Mouse (Mus musculus): ENCODE data around the gene H2-T24.
A peak's percentile ranks its signal among the peaks of the same experiment; 100 is the strongest.
"Not testable (repeated sequence)": the region's sequence is repeated elsewhere in the genome, so short reads cannot be mapped to it uniquely, and the experiment has no call there.

Gene H2-T24

GRCm38 (mm10) chr17:36020191-36021073 lies at the start of gene H2-T24:
Gene H2-T24, minus strand, starts transcription at chr17:36020560.
- peak; percentile 97 for DNase-seq (ENCODE audit: low read depth)

DNA sequence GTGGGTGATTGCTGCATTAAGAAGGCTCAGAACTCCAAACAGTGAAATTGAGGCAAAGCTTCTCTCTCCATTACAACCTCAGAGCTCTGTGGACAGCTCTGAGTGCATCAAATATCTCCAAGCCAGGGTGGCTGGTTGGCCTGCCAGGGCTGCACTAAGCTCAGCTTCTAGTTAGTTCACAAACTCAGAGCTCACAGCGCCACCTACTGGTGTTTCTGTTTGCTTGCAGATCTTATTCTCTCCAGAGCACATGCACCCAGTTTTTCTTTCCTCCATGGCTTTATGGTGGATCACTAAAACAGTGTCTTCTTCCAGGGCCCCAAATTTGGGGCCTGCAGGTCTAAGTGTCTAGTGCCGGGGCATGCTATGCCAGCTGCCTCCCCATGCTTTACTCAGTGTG lies 40.5 kb upstream of the H2-T24 start:
- peak; percentile 92 for DNase-seq (ENCODE audit: low read depth)

GRCm38 (mm10) chr17:36058362-36058761 lies 38.0 kb upstream of the H2-T24 start, which contains the start of gene Gm11127:
Gene Gm11127, minus strand, starts transcription at chr17:36058371.
- not testable (repeated sequence) for DNase-seq (ENCODE audit: low read depth)

GRCm38 (mm10) chr17:36057927-36058326 lies 37.6 kb upstream of the H2-T24 start:
- DNase-seq (ENCODE audit: low read depth) = not testable (repeated sequence)

DNA sequence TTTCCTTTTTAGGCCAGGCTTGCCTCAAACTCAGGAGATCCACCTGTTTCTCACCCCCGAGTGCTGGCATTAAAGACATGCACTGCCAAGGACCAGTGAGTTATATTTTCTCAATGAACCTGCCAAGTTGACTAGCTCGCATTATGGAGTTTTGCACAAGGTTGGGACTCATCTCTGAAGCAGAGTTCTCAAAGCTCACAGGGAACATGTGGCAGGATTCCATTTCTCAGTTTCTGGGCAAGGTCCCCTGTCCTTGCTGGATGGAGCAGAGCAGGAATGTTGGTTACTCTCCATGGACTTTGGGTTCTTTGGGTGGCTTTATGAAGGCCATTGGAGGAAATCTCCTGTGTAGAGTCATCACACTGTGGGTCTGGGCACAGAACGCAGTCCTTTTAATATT lies 22.9 kb upstream of the H2-T24 start:
- DNase-seq (ENCODE audit: low read depth) = no peak

DNA sequence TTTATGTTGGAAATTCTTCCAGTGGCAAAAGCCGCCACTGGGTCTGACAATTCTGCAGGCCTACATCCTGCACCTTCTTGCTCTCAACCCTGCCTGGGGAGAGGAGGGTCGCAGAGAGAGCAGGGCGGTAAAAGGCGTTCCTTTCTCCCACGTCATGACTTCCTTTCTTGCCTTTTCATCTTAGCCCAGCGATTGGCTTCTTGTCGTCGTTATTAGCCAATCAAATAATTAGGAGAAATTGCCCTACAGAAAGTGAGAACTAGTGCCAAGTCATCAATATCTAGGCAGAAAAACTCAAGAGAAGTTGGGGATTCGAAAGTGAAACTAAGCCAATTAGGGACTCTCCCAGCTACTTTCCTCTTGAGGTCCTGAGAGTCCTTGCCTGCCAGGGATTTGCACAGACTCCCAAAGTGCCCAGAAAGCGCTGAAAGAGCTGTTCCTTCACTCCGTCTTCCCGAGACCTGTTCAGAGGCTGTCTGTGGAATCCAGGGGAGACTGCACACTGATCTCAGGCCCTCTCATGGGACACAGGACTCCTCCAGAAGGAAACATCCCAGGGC lies 22.3 kb upstream of the H2-T24 start, which contains the start of the genes H2-T22 and Gm6034:
Gene H2-T22, minus strand, starts transcription at position 138 of the 560 bp plus-strand sequence.
Gene Gm6034, plus strand, starts transcription at position 352 of the 560 bp plus-strand sequence.
- DNase-seq (ENCODE audit: low read depth) = peak; percentile 98

DNA sequence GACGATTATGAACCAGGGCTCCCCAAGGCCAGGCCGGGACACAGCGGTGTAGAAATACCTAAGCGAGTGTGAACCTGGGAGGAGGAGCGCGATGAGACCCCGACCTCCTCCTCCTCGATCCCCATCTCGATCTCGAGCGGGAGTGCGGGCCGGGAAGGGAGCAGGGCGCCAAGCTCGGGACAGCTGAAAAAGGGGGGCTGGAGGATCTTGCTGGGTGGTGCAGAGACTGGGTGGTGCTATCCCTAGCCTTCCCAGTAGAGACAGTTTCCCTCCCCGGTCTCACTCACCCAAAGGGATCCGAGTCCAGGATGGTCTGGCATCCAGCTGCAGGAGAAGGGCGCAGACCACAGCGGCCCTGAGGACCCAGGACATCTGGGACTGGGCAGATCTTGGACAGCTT lies 21.7 kb upstream of the H2-T24 start:
- DNase-seq (ENCODE audit: low read depth) = not testable (repeated sequence)

GRCm38 (mm10) chr17:36040604-36041003 lies 20.2 kb upstream of the H2-T24 start:
- DNase-seq (ENCODE audit: low read depth) = not testable (repeated sequence)

- not testable (repeated sequence) for DNase-seq (ENCODE audit: low read depth)
These were observed 15.8 kb upstream of the H2-T24 start for GRCm38 (mm10) chr17:36036126-36036525.

DNA sequence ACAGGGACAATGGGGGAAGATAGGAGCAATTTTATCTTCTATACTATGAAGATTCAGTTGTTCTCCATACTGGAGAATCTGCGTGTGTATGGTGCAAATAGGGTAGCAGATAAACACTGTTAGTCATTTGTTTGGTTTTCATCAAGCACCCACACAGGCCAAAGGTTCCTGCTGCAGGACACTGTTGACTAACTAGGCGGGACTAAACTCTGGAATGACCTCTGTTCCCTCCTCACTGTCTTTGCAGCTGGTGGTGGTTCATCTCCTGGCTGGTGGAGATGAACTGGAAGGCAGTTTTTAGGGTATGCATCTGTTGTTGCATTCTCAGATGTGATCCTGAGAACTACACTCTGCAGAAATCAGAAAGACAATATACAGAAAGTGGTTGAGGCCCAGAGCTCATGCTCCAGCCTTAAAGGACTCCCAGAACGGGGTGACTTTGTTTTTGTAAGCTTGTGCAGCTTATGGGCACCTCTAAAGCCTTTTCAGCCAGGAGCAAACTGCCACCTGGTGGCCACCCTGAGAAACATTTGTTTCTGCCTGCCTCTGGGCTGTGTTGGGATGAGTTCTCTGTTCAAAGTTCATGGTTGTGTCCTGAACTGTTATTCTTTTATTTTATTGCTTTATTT lies 14.8 kb upstream of the H2-T24 start:
- peak; percentile 76 for DNase-seq (ENCODE audit: low read depth)

DNA sequence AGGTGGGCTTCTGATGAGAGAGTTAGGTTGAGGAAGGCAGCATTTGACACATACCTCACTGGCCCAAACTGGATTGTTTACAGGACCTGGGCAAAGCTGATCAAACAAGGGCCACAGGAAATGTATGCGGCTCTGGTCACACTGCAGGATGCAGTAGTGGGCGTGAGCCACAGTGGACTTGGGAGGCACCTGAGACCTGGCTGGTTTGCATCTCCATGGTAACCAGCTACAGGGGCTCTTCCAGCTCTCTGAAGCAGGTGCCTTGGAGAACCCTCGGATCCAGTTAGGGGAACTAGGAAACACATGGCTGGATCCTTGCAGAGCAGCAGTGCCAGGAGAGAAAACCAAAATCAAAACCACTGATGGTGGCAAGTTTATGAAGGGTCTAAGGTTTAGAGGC lies 14.2 kb upstream of the H2-T24 start:
- DNase-seq (ENCODE audit: low read depth) = not testable (repeated sequence)

GRCm38 (mm10) chr17:36032351-36032875 lies 12.1 kb upstream of the H2-T24 start, which contains the start of gene H2-T23:
Gene H2-T23, minus strand, starts transcription at chr17:36032855.
- DNase-seq (ENCODE audit: low read depth) = peak; percentile 90

DNA sequence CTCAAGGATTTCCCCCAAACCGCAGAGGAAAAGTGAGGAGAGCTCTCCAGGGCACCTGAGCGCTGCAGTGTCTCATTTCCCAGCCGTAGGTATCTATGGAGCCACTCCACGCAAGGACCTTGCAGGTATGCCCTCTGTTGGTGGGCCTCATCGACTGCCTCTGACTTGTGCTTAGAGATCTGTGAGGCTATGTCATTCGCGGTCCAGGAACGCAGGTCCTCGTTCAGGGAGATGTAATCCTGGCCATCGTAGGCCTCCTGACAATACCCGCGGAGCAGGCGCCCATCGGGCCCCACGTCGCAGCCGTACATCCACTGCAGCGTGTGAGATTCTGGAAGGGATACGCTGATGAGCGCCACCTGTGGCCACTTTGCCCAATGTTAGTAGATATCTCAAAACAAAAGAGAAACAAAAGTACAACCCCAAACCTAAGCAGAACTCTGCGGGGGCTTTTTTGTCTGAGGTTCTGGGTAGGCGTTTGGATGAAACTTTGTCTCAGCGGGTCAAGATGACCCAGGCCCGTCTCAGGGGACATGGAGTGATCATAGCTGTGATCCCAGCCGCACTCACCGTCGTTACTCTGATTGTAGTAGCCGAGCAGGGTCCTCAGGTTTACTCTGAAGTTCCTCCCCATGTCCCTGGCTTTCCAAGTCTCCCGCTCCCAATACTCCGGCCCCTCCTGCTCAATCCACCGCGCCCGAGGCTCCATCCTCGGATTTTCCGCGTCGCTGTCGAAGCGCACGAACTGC lies 11.4 kb upstream of the H2-T24 start:
- peak; percentile 84 for DNase-seq (ENCODE audit: low read depth)

GRCm38 (mm10) chr17:36030703-36031582 lies 10.6 kb upstream of the H2-T24 start:
- not testable (repeated sequence) for DNase-seq (ENCODE audit: low read depth)

GRCm38 (mm10) chr17:36030046-36030702 lies 9.8 kb upstream of the H2-T24 start:
- DNase-seq (ENCODE audit: low read depth) = peak; percentile 46

GRCm38 (mm10) chr17:36028879-36029619 lies 8.7 kb upstream of the H2-T24 start:
- DNase-seq (ENCODE audit: low read depth) = peak; percentile 9

GRCm38 (mm10) chr17:36027663-36028062 lies 7.3 kb upstream of the H2-T24 start:
- DNase-seq (ENCODE audit: low read depth) = no peak

GRCm38 (mm10) chr17:36025901-36026300 lies 5.5 kb upstream of the H2-T24 start:
- peak; percentile 39 for DNase-seq (ENCODE audit: low read depth)

- DNase-seq (ENCODE audit: low read depth) = no peak
These were observed 4.8 kb upstream of the H2-T24 start for GRCm38 (mm10) chr17:36025197-36025596.
